Mouse (Mus musculus): ENCODE results near the gene Fam172a.
"Not testable (repeated sequence)": the region's sequence is repeated elsewhere in the genome, so short reads cannot be mapped to it uniquely, and the experiment has no call there.

Gene Fam172a

GRCm38 (mm10) chr13:77701733-77702132, at the start of gene Fam172a:
Gene Fam172a, plus strand, starts transcription at chr13:77702033.
- not testable (repeated sequence) for DNase-seq

GRCm38 (mm10) chr13:77688651-77689050, 13.2 kb upstream of the Fam172a start:
- no peak for DNase-seq

GRCm38 (mm10) chr13:77708514-77709013, 6.7 kb downstream of the Fam172a start:
- DNase-seq = peak; percentile 87 to 89

- DNase-seq = no peak
Observed at GRCm38 (mm10) chr13:77717499-77717898, 15.7 kb downstream of the Fam172a start.

GRCm38 (mm10) chr13:77742822-77743221, 41.0 kb downstream of the Fam172a start:
- DNase-seq = no peak

GRCm38 (mm10) chr13:77777606-77778005, 75.8 kb downstream of the Fam172a start:
- DNase-seq = no peak

- not testable (repeated sequence) for DNase-seq
Observed at GRCm38 (mm10) chr13:77807341-77807740, 105.5 kb downstream of the Fam172a start.

GRCm38 (mm10) chr13:77810449-77810848, 108.6 kb downstream of the Fam172a start:
- no peak for DNase-seq

GRCm38 (mm10) chr13:77826138-77826537, 124.3 kb downstream of the Fam172a start:
- DNase-seq = no peak

GRCm38 (mm10) chr13:77843017-77843654, 141.3 kb downstream of the Fam172a start:
- no peak for DNase-seq

- DNase-seq = no peak
Observed at GRCm38 (mm10) chr13:77848868-77849267, 147.0 kb downstream of the Fam172a start.

GRCm38 (mm10) chr13:77864804-77865203, 163.0 kb downstream of the Fam172a start:
- no peak for DNase-seq

- DNase-seq = no peak
Observed at GRCm38 (mm10) chr13:77868314-77868713, 166.5 kb downstream of the Fam172a start.

- DNase-seq = no peak
Observed at GRCm38 (mm10) chr13:77878120-77878519, 176.3 kb downstream of the Fam172a start.

- DNase-seq = no peak
Observed at GRCm38 (mm10) chr13:77878545-77878944, 176.7 kb downstream of the Fam172a start.

- no peak for DNase-seq
Observed at GRCm38 (mm10) chr13:77897619-77898018, 195.8 kb downstream of the Fam172a start.

- no peak for DNase-seq
Observed at GRCm38 (mm10) chr13:77898066-77898796, 196.4 kb downstream of the Fam172a start.

GRCm38 (mm10) chr13:77899725-77900124, 197.9 kb downstream of the Fam172a start:
- DNase-seq = no peak

GRCm38 (mm10) chr13:77900843-77901242, 199.0 kb downstream of the Fam172a start:
- DNase-seq = no peak

GRCm38 (mm10) chr13:77909184-77909583, 207.4 kb downstream of the Fam172a start:
- DNase-seq = no peak

- DNase-seq = no peak
Observed at GRCm38 (mm10) chr13:77922834-77923233, 221.0 kb downstream of the Fam172a start.

GRCm38 (mm10) chr13:77957611-77958010, 255.8 kb downstream of the Fam172a start:
- DNase-seq = no peak

GRCm38 (mm10) chr13:77959493-77960272, 257.9 kb downstream of the Fam172a start:
- DNase-seq = no peak
